Mouse (Mus musculus): ENCODE data around the gene Larp4.

GRCm38 (mm10) chr15:100040541-100041266 is 70.8 kb downstream of the Larp4 start:
- TF ChIP-seq POLR2A (IDR thresholded peaks at IDR 0.05; ENCODE audit: insufficient read depth, low read depth, low read length) (no peak), CTCF (IDR thresholded peaks at IDR 0.05) (no peak), EP300 (IDR thresholded peaks at IDR 0.05; ENCODE audit: insufficient read depth, low read depth, low read length) (0 out of 2 replicates have a peak, but pooled peaks have one; percentile 35)

Data from heart, adult 2 months (tissue).